Mouse (Mus musculus): Measurements from ENCODE around the gene Fam131a. TPM values are rescaled to one million over a fixed set of nuclear protein-coding genes. Genes with fewer than 3 reads are reported as not detected.

The Fam131a gene
- polyA plus RNA-seq, 1 experiment from 2014 or later = 5.0 TPM

GRCm38 (mm10) chr16:20670291-20670690, 22.8 kb upstream of the Fam131a start:
- no peaks in the 10 kb centered on the region for H3K9me3 ChIP-seq (ENCODE audit: control insufficient read depth)
- no peak overlapping the region for H3K9ac ChIP-seq (ENCODE audit: low read depth, low read length)
- no peaks in the 10 kb centered on the region; the same call in 1 of the 2 replicates for H3K4me1 ChIP-seq (replicated peaks; ENCODE audit: control insufficient read depth, insufficient read depth, low read length)
- no peak overlapping the region for H3K4me3 ChIP-seq (ENCODE audit: low read depth, low read length)
- WGBS = 82% methylated on average over 3 of the region's 3 CpGs
- no peak for ATAC-seq
- peaks cover 2% of the 10 kb centered on the region for H3K36me3 ChIP-seq (ENCODE audit: control insufficient read depth, insufficient read depth)
- no peaks in the 10 kb centered on the region for H3K27me3 ChIP-seq (replicated peaks; ENCODE audit: control insufficient read depth, insufficient read depth, low read length)
- H3K27ac ChIP-seq (ENCODE audit: low read depth, low read length) = no peak overlapping the region
- no peak for TF ChIP-seq CTCF (IDR thresholded peaks at IDR 0.05; ENCODE audit: low read depth)
- H3K4me2 ChIP-seq (replicated peaks; ENCODE audit: low read depth) = no peak overlapping the region

- Histone ChIP-seq H3K4me3 (ENCODE audit: low read depth, low read length) (peak overlapping the region; percentile 93; the same call in 1 of the 2 replicates), H3K9ac (ENCODE audit: low read depth, low read length) (no peak overlapping the region), H3K9me3 (ENCODE audit: control insufficient read depth) (no peaks in the 10 kb centered on the region), H3K4me1 (replicated peaks; ENCODE audit: control insufficient read depth, insufficient read depth, low read length) (no peaks in the 10 kb centered on the region; the same call in 1 of the 2 replicates), H3K4me2 (replicated peaks; ENCODE audit: low read depth) (peak overlapping the region; percentile 78), H3K27me3 (replicated peaks; ENCODE audit: control insufficient read depth, insufficient read depth, low read length) (no peaks in the 10 kb centered on the region), H3K27ac (ENCODE audit: low read depth, low read length) (peak overlapping the region; percentile 98; the same call in 1 of the 2 replicates), H3K36me3 (ENCODE audit: control insufficient read depth, insufficient read depth) (peaks cover 17% of the 10 kb centered on the region)
- WGBS = 14% methylated on average over 6 of the region's 6 CpGs
- no peak for ATAC-seq
- no peak for TF ChIP-seq CTCF (IDR thresholded peaks at IDR 0.05; ENCODE audit: low read depth)
These were observed 21.2 kb upstream of the Fam131a start for GRCm38 (mm10) chr16:20671886-20672285.

GRCm38 (mm10) chr16:20672500-20672902, 20.5 kb upstream of the Fam131a start:
- no peaks in the 10 kb centered on the region; the same call in 1 of the 2 replicates for H3K4me1 ChIP-seq (replicated peaks; ENCODE audit: control insufficient read depth, insufficient read depth, low read length)
- H3K9ac ChIP-seq (ENCODE audit: low read depth, low read length) = peak overlapping the region; percentile 95
- ATAC-seq = peak; percentile 89
- H3K4me2 ChIP-seq (replicated peaks; ENCODE audit: low read depth) = peak overlapping the region; percentile 78
- H3K36me3 ChIP-seq (ENCODE audit: control insufficient read depth, insufficient read depth) = peaks cover 24% of the 10 kb centered on the region
- peak overlapping the region; percentile 98 for H3K27ac ChIP-seq (ENCODE audit: low read depth, low read length)
- WGBS = under 1% methylated on average over 36 of the region's 38 CpGs
- H3K27me3 ChIP-seq (replicated peaks; ENCODE audit: control insufficient read depth, insufficient read depth, low read length) = no peaks in the 10 kb centered on the region
- H3K9me3 ChIP-seq (ENCODE audit: control insufficient read depth) = no peaks in the 10 kb centered on the region
- TF ChIP-seq CTCF (IDR thresholded peaks at IDR 0.05; ENCODE audit: low read depth) = no peak
- H3K4me3 ChIP-seq (ENCODE audit: low read depth, low read length) = peak overlapping the region; percentile 93

- H3K4me3 ChIP-seq (ENCODE audit: low read depth, low read length) = peak overlapping the region; percentile 93
- H3K27ac ChIP-seq (ENCODE audit: low read depth, low read length) = peak overlapping the region; percentile 98
- peak; percentile 74 for ATAC-seq
- under 1% methylated on average over 43 of the region's 78 CpGs for whole genome bisulfite sequencing
- peak overlapping the region; percentile 95 for H3K9ac ChIP-seq (ENCODE audit: low read depth, low read length)
- no peak for TF ChIP-seq CTCF (IDR thresholded peaks at IDR 0.05; ENCODE audit: low read depth)
- no peaks in the 10 kb centered on the region for H3K9me3 ChIP-seq (ENCODE audit: control insufficient read depth)
- no peaks in the 10 kb centered on the region; the same call in 1 of the 2 replicates for H3K4me1 ChIP-seq (replicated peaks; ENCODE audit: control insufficient read depth, insufficient read depth, low read length)
- peaks cover 28% of the 10 kb centered on the region for H3K36me3 ChIP-seq (ENCODE audit: control insufficient read depth, insufficient read depth)
- H3K4me2 ChIP-seq (replicated peaks; ENCODE audit: low read depth) = peak overlapping the region; percentile 78
- H3K27me3 ChIP-seq (replicated peaks; ENCODE audit: control insufficient read depth, insufficient read depth, low read length) = no peaks in the 10 kb centered on the region
These were observed 19.9 kb upstream of the Fam131a start for GRCm38 (mm10) chr16:20672965-20673705.

- peak overlapping the region; percentile 95 for H3K9ac ChIP-seq (ENCODE audit: low read depth, low read length)
- peak overlapping the region; percentile 93 for H3K4me3 ChIP-seq (ENCODE audit: low read depth, low read length)
- peak overlapping the region; percentile 98 for H3K27ac ChIP-seq (ENCODE audit: low read depth, low read length)
- H3K9me3 ChIP-seq (ENCODE audit: control insufficient read depth) = no peaks in the 10 kb centered on the region
- no peaks in the 10 kb centered on the region for H3K27me3 ChIP-seq (replicated peaks; ENCODE audit: control insufficient read depth, insufficient read depth, low read length)
- peaks cover 34% of the 10 kb centered on the region for H3K36me3 ChIP-seq (ENCODE audit: control insufficient read depth, insufficient read depth)
- 1% methylated on average over 14 of the region's 14 CpGs for WGBS
- TF ChIP-seq CTCF (IDR thresholded peaks at IDR 0.05; ENCODE audit: low read depth) = no peak
- H3K4me2 ChIP-seq (replicated peaks; ENCODE audit: low read depth) = peak overlapping the region; percentile 78
- H3K4me1 ChIP-seq (replicated peaks; ENCODE audit: control insufficient read depth, insufficient read depth, low read length) = no peaks in the 10 kb centered on the region; the same call in 1 of the 2 replicates
- peak; percentile 55 for ATAC-seq
These were observed 19.2 kb upstream of the Fam131a start for GRCm38 (mm10) chr16:20673706-20674303.

GRCm38 (mm10) chr16:20675213-20675612, 17.8 kb upstream of the Fam131a start:
- ATAC-seq = no peak
- H3K4me3 ChIP-seq (ENCODE audit: low read depth, low read length) = peak overlapping the region; percentile 93; the same call in 1 of the 2 replicates
- no peaks in the 10 kb centered on the region for H3K9me3 ChIP-seq (ENCODE audit: control insufficient read depth)
- H3K9ac ChIP-seq (ENCODE audit: low read depth, low read length) = no peak overlapping the region
- H3K4me1 ChIP-seq (replicated peaks; ENCODE audit: control insufficient read depth, insufficient read depth, low read length) = no peaks in the 10 kb centered on the region; the same call in 1 of the 2 replicates
- H3K27ac ChIP-seq (ENCODE audit: low read depth, low read length) = peak overlapping the region; percentile 2; the same call in 1 of the 2 replicates
- H3K4me2 ChIP-seq (replicated peaks; ENCODE audit: low read depth) = peak overlapping the region; percentile 78; the same call in 1 of the 2 replicates
- 75% methylated on average over 6 of the region's 6 CpGs for WGBS
- no peaks in the 10 kb centered on the region for H3K27me3 ChIP-seq (replicated peaks; ENCODE audit: control insufficient read depth, insufficient read depth, low read length)
- no peak for TF ChIP-seq CTCF (IDR thresholded peaks at IDR 0.05; ENCODE audit: low read depth)
- H3K36me3 ChIP-seq (ENCODE audit: control insufficient read depth, insufficient read depth) = peaks cover 48% of the 10 kb centered on the region
